Mouse (Mus musculus) kidney, postnatal 14 days (tissue): ENCODE measurements around the gene Olfr1512.
"Not testable (repeated sequence)": the region's sequence is repeated elsewhere in the genome, so short reads cannot be mapped to it uniquely, and the experiment has no call there.

Source experiments
- DNase-seq: peaks from one replicate; pipeline ENCODE4 v3.0.0; 2022; ENCODE audit warnings: mixed read lengths

Olfr1512 gene

DNA sequence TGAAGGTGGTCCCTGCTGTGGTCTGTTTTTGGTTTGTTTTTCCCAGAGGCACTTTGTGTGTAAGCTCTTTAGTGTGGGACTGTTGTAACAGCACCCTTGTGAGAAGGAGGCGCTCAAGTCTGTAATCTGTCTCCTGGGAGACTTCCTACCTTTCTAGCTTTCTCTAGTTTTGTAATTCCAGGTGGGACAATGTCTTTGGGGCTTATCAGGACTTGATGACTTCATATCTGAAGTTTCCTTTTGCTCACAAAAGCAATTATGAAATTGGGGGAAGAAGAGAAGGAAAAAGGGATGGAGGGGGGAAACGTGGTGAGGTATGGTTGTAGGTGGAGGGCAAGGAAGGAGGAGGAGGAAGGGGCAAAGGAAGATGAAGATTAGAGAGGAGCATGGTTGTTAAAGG is at the start of gene Olfr1512:
Gene Olfr1512 (minus strand): TSS at position 101 of the 400 bp plus-strand sequence.
- DNase-seq = no peak

DNA sequence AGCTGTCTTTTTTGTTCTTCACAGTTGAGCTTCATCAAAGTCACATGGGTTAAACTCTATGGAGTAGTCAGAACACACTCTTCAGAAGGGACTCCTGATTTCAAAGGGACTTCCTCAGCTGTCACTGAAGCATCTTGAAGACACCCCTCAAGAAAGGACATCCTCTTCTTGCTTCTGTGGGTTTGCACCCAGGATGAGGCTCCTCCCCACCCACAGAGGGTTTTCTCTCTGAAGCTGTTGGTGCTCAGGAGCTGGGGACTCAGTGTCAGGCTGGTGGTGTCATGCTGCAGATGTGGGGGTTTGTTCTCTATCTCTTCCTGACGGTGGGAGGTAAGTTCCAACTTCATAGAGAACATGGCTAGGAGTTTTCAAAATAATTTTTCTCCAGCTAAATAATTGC is 48.7 kb upstream of the Olfr1512 start:
- no peak for DNase-seq

GRCm38 (mm10) chr14:52414273-52414672 is 35.3 kb upstream of the Olfr1512 start, which contains the start of gene Olfr1510:
Gene Olfr1510, minus strand, starts transcription at chr14:52414373.
- no peak for DNase-seq

DNA sequence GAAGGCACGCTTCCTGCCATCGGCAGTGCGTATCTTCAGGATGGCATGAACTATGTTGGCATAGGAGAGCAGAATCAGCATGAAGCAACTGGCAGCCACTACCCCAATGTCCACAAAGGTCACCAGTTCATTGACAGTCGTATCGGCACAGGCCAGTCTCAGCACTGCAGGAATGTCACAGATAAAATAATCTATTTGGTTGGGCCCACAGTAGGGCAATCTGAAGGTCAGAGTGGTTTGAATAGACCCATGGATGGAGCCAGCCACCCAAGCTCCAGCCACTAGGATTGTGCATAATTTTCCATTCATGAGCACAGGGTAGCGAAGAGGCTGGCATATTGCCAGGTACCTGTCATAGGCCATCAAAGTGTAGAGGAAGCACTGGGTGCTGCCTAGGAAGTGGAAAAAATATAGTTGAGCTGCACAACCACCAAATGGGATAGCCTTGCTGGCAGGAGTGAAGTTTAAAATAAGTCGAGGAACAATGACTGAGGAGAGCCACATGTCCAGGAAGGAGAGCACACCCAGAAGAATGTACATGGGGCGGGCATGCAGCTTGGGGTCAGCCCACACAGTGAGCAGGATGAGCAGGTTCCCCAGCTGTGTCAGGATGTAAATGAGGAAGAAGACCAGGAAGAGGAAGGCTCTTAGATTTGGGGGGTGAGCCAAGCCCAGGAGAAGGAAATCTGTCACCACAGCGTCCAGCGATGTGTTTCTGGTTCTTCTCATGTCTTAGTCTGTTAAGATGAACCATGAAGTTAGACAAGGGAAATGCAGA is 31.4 kb upstream of the Olfr1512 start:
- not testable (repeated sequence) for DNase-seq

- DNase-seq = no peak
Measured at GRCm38 (mm10) chr14:52397279-52397678, 18.3 kb upstream of the Olfr1512 start, which contains the start of gene Olfr1511. Gene Olfr1511, minus strand, starts transcription at chr14:52397379.

- peak; percentile 1 for DNase-seq
Measured at GRCm38 (mm10) chr14:52390084-52390848, 11.3 kb upstream of the Olfr1512 start.

DNA sequence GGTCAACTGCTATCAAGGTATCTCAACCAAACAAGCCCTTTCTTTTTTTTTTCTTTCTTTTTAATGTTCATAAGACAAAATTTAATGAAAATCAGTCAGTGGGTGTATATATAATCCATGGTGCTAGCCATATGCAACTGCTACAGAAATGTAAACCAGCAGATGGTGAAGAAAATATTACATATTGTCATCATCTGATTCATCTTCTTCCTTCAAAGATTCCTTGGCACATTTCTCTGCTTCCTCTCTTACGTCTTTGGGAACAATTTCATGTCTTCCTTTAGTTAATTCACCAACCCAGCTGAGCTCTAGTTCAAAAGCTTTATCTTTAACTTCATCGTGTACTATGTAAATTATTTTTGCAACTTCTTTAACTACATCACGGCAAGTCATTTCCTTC is 10.2 kb downstream of the Olfr1512 start:
- no peak for DNase-seq

DNA sequence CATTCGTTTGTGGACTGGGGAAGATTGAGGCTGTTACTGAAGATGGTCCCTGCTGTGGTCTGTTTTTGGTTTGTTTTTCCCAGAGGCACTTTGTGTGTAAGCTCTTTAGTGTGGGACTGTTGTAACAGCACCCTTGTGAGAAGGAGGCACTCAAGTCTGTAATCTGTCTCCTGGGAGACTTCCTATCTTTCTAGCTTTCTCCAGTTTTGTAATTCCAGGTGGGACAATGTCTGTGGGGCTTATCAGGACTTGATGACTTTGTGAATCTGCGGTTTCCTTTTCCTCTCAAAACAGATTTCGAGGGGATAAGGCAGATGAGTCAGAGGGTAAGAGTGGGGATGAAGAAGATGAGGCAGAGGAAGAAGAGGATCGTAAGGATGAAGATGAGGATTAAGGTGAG is 22.7 kb downstream of the Olfr1512 start, which contains the start of gene Olfr1513:
Gene Olfr1513 (minus strand): TSS at position 101 of the 400 bp plus-strand sequence.
- DNase-seq = no peak

DNA sequence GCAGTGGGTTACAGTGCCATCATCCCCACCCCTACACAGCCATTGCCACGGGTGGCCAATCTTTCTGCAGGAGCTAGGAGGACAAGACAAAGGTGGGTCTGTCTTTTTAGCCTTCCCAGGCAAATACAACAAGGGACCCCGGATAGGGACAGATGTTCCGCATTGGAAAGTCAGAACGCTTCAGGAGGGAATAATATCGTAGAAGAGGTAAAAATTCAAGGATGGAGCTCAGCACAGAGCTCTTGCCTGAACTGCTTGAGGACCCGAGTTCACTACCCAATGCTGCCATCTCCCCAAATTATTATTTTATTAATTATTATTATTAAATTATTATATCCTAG is 39.5 kb downstream of the Olfr1512 start:
- no peak for DNase-seq

DNA sequence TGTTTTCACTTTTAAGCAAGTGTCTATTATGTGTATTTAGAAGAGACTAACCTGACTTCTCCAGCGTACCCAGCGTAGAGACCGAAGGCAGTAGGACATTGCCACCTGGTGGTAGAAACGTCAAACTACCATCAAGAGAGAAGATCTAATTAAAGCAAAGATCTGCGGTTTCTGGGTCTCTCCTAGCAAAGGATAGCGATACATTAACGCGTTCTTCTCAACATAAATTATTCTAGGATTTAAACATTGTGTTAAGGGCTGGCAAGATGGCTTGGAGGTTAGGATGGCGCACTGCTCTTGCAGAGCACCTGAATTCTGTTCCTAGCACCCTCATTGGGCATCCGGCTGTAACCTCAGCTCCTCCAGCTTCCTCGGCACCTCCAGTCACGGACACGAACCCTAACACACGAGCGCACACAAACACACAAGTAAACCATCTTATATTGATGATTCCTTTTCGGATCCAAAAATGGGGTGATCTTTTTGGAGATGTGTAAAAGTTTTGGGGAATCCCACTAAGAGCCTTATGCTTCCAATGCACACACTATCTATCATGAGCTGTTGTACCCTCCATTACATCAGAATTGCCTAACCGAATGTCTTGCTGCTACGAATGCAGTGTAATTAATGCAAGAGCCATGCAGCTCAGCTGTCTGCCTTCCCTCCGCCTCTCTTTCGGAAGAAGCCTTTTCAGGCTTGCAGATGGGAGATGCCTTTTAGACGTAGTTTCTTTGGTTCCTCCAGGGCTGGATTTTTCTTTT is 40.0 kb downstream of the Olfr1512 start:
- DNase-seq = peak; percentile 81

GRCm38 (mm10) chr14:52332171-52332570 is 46.8 kb downstream of the Olfr1512 start:
- no peak for DNase-seq

- no peak for DNase-seq
Measured at GRCm38 (mm10) chr14:52331069-52331750, 47.8 kb downstream of the Olfr1512 start.

GRCm38 (mm10) chr14:52327910-52328812 is 50.8 kb downstream of the Olfr1512 start, which contains the start of gene Sall2:
Gene Sall2, minus strand, starts transcription at chr14:52328762.
- DNase-seq = no peak

GRCm38 (mm10) chr14:52327375-52327901 is 51.5 kb downstream of the Olfr1512 start:
- DNase-seq = no peak

GRCm38 (mm10) chr14:52325890-52326289 is 53.1 kb downstream of the Olfr1512 start:
- no peak for DNase-seq
